8 mouse cellular contexts compared by ENCODE assay signal in the genomic region with DNA sequence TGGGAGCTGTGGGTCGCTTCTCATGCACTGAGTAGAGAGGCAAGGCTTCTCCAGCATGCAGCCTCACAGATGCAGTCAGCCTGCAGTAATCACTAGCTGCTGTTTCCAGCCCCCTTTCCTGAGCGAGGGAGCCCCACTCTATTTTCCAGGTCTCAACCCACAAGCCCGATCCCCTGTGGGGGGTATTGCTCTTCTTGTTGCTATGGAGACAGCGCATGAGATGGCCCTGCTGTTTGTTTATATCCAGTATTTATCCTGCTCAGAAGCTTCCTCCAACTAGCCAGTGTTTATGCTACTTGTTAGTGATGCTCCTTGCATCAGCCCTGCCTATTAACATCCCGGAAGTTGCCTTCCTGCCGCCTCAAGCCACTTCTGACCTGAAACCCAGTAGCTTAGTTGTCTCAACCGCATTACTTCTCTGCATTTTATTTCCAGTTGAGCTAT. TPM values are rescaled to one million over a fixed set of nuclear protein-coding genes. Genes with fewer than 3 reads are reported as not detected.
DNase-seq lines count a peak whose midpoint lies in the region; ATAC-seq and TF ChIP-seq lines count a peak whose summit lies in the region.

No protein-coding gene starts in this region.

- TF ChIP-seq EP300 in liver, postnatal 0 days (IDR thresholded peaks at IDR 0.05; ENCODE audit: low read depth): no peak

- H3K4me1 ChIP-seq in lung, embryonic 15.5 days: peaks cover 9% of the 10 kb centered on the region
- no peaks in the 10 kb centered on the region for H3K4me1 ChIP-seq in liver, postnatal 0 days (ENCODE audit: insufficient read depth)
- H3K4me1 ChIP-seq in small intestine, adult 2 months (ENCODE audit: control insufficient read depth, insufficient read depth, insufficient read length, low read length): no peaks in the 10 kb centered on the region

- H3K4me3 ChIP-seq in lung, embryonic 15.5 days: peak overlapping the region; percentile 13; the same call in 1 of the 2 replicates
- H3K4me3 ChIP-seq in liver, postnatal 0 days (ENCODE audit: low read depth, low read length): no peak overlapping the region
- 0 out of 2 replicates have a peak overlapping the region, but pooled peaks have one; percentile 14 for H3K4me3 ChIP-seq in small intestine, adult 2 months (ENCODE audit: low read depth, low read length)

- peak overlapping the region; percentile 45 for H3K4me2 ChIP-seq in lung, embryonic 15.5 days
- 0 out of 2 replicates have a peak overlapping the region, but pooled peaks have one; percentile 29 for H3K4me2 ChIP-seq in liver, postnatal 0 days (ENCODE audit: low read depth, low read length)

- H3K27ac ChIP-seq in lung, embryonic 15.5 days: peak overlapping the region; percentile 56
- H3K27ac ChIP-seq in liver, postnatal 0 days (ENCODE audit: low read depth): peak overlapping the region; percentile 41; the same call in 1 of the 2 replicates
- no peak overlapping the region for H3K27ac ChIP-seq in small intestine, adult 2 months (ENCODE audit: insufficient read depth, low read depth, low read length)

- H3K36me3 ChIP-seq in lung, embryonic 15.5 days: no peaks in the 10 kb centered on the region
- H3K36me3 ChIP-seq in liver, postnatal 0 days (replicated peaks; ENCODE audit: insufficient read depth, low read length): no peaks in the 10 kb centered on the region
- no peaks in the 10 kb centered on the region for H3K36me3 ChIP-seq in small intestine, adult 2 months (ENCODE audit: control insufficient read depth, insufficient read depth, low read length)

- no peaks in the 10 kb centered on the region for H3K27me3 ChIP-seq in lung, embryonic 15.5 days
- H3K27me3 ChIP-seq in liver, postnatal 0 days (ENCODE audit: insufficient read depth, low read length): no peaks in the 10 kb centered on the region
- H3K27me3 ChIP-seq in small intestine, adult 2 months (ENCODE audit: control insufficient read depth, insufficient read depth, low read length): no peaks in the 10 kb centered on the region

- WGBS in lung, embryonic 15.5 days: 20% methylated on average over 7 of the region's 7 CpGs
- WGBS in liver, postnatal 0 days (ENCODE audit: insufficient replicate concordance): 31% methylated on average over 7 of the region's 7 CpGs
- 47% methylated on average over 7 of the region's 7 CpGs for WGBS in small intestine, adult 2 months

- H3K9me3 ChIP-seq in lung, embryonic 15.5 days: no peaks in the 10 kb centered on the region
- H3K9me3 ChIP-seq in liver, postnatal 0 days (ENCODE audit: low read length): no peaks in the 10 kb centered on the region

- no peak for DNase-seq in lung, postnatal 14 days
- peak; percentile 76 for DNase-seq in embryo, embryonic 10.5 days (ENCODE audit: low spot score)
- DNase-seq in heart, postnatal 4 days: peak; percentile 24
- DNase-seq in liver, postnatal 0 days: no peak
- DNase-seq in thymus, postnatal 4 days: no peak
- no peak for DNase-seq in adrenal gland, postnatal 36 days

- peak; percentile 74; the same call in 1 of the 2 replicates for ATAC-seq in lung, embryonic 15.5 days (ENCODE audit: borderline replicate concordance, extremely low read depth, low FRiP score, low TSS enrichment)
- ATAC-seq in liver, postnatal 0 days: 0 out of 2 replicates have a peak, but pooled peaks have one; percentile 27

- no peak overlapping the region for H3K9ac ChIP-seq in lung, embryonic 15.5 days
- H3K9ac ChIP-seq in liver, postnatal 0 days (replicated peaks): no peak overlapping the region

- TF ChIP-seq CTCF in liver, postnatal 0 days (IDR thresholded peaks at IDR 0.05; ENCODE audit: low read depth): no peak
- TF ChIP-seq CTCF in small intestine, adult 2 months (IDR thresholded peaks at IDR 0.05; ENCODE audit: extremely low read depth, insufficient read length, insufficient replicate concordance, low read depth, low read length): no peak

- no peak for TF ChIP-seq POLR2A in small intestine, adult 2 months (IDR thresholded peaks at IDR 0.05; ENCODE audit: low read depth, low read length)

RNA-seq across cellular contexts. Expression of a gene that starts 48.4 kb away (rescaled TPM):
- polyA plus RNA-seq in lung, embryonic 15.5 days (2015; fragmentation: Nextera tagmentation; extraction: Ambion mirVana): 263 and 267 TPM in 2 replicates
- 100 to 1,000 TPM; 186 to 192 TPM for total RNA-seq in heart, postnatal 4 days (2021)
- polyA plus RNA-seq in liver, postnatal 0 days (2015; fragmentation: Nextera tagmentation; extraction: Ambion mirVana): 64.1 and 69.0 TPM in 2 replicates
- 18.5 and 29.0 TPM in 2 replicates for polyA plus RNA-seq in small intestine, adult 2 months (2012; rRNA removed)
- 100 to 1,000 TPM in 1 of 2 experiments, 10 to 100 TPM in 1; 95.1 to 105 TPM for total RNA-seq in adrenal gland, postnatal 36 days (2021)

Comparison
In these comparisons a context has a peak if more than half of its experiments do, and no peak if none do; other contexts are left out.
1. DNase-seq: peak in embryo, embryonic 10.5 days (single experiment) and heart, postnatal 4 days (single experiment); none in lung, postnatal 14 days (single experiment), liver, postnatal 0 days (single experiment), thymus, postnatal 4 days (single experiment) and adrenal gland, postnatal 36 days (0 of 2).